9 mouse cellular contexts compared by ENCODE assay signal in the genomic region with DNA sequence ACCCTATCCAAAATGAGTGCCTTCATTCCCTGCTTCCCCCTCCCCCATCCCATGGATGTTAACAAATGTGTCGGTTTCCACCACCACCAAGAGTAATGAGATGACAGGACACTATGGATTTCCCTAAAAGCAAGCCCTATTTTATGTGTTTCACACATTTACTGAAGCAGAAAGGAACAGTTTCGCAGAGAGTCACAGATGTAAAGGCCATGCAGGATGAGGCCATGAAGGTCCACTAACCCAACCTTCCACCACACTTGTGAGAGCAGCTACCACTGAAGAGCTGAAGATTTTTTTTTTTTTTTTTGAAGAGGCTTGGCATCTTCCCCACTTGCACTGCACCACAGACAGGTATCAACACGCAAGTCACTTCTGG. TPM values are rescaled to one million over a fixed set of nuclear protein-coding genes. Genes with fewer than 3 reads are reported as not detected.
DNase-seq lines count a peak whose midpoint lies in the region; ATAC-seq and TF ChIP-seq lines count a peak whose summit lies in the region.
"Had no signal": no experiment of that assay in that cellular context is flagged by ENCODE, and none has a peak within 500 bp of the region (broad histone marks: within the 10 kb centered on the region; RNA-seq: fewer than 3 reads in every experiment).

No protein-coding gene starts in this region.

- H3K9ac ChIP-seq in liver, adult 2 months (ENCODE audit: low read depth, low read length), result peak overlapping the region; percentile 94
- peak overlapping the region; percentile 88 for H3K9ac ChIP-seq in midbrain, embryonic 16.5 days (ENCODE audit: low read depth, low read length)

- peak; percentile 22; the same call in 1 of the 2 replicates for ATAC-seq in cerebellum, adult (ENCODE audit: insufficient number of reproducible peaks, low FRiP score, low TSS enrichment)
- ATAC-seq in midbrain, embryonic 16.5 days, result peak; percentile 5; the same call in 1 of the 2 replicates
- ATAC-seq in megakaryocyte progenitor cell, adult 5-6 weeks (replicated peaks; ENCODE audit: poor library complexity), result no peak

- no peaks in the 10 kb centered on the region for H3K79me2 ChIP-seq in liver, adult 2 months (ENCODE audit: control insufficient read depth, insufficient read depth, low read length)

- no peak for DNase-seq in cerebellum, adult 8-10 months
- peak; percentile 37 for DNase-seq in liver, adult 2 months (ENCODE audit: extremely low read depth, low read depth, low spot score)
- DNase-seq in liver, result no peak
- peak; percentile 11 for DNase-seq in c-Kit-positive CD71-positive TER-119-negative erythroid progenitor cells, embryonic 14.5 days (ENCODE audit: low read depth)
- peak; percentile 6 for DNase-seq in hindlimb bud, embryonic 11.5 days (ENCODE audit: extremely low spot score, low read depth, low spot score)

- TF ChIP-seq POLR2A in liver, adult 2 months (IDR thresholded peaks at IDR 0.05; ENCODE audit: extremely low read depth, insufficient read depth, low read length), result no peak

- H3K36me3 ChIP-seq in liver, adult 2 months (ENCODE audit: control insufficient read depth, insufficient read depth, low read length), result no peaks in the 10 kb centered on the region
- no peaks in the 10 kb centered on the region for H3K36me3 ChIP-seq in midbrain, embryonic 16.5 days (ENCODE audit: control insufficient read depth, insufficient read depth, low read length)

- peaks cover 5% of the 10 kb centered on the region; the same call in 1 of the 2 replicates for H3K4me1 ChIP-seq in liver, adult 2 months (ENCODE audit: control insufficient read depth, insufficient read depth, low read length)
- H3K4me1 ChIP-seq in midbrain, embryonic 16.5 days (ENCODE audit: control insufficient read depth, insufficient read depth, low read length), result peaks cover 9% of the 10 kb centered on the region; the same call in 1 of the 2 replicates

- 27% methylated on average over 3 of the region's 3 CpGs for WGBS in liver, adult 2 months
- 13% methylated on average over 3 of the region's 3 CpGs for WGBS in midbrain, embryonic 16.5 days

- TF ChIP-seq CTCF in liver, adult 2 months (IDR thresholded peaks at IDR 0.05; ENCODE audit: low read depth, low read length), result no peak

- H3K27ac ChIP-seq in liver, adult 2 months (replicated peaks; ENCODE audit: insufficient read depth, low read depth, low read length), result peak overlapping the region; percentile 33; the same call in 1 of the 2 replicates
- H3K27ac ChIP-seq in midbrain, embryonic 16.5 days (ENCODE audit: low read length), result peak overlapping the region; percentile 92

- H3K4me3 ChIP-seq in liver, adult 2 months (ENCODE audit: insufficient read depth, low read depth, low read length), result peak overlapping the region; percentile 98
- peak overlapping the region; percentile 79 for H3K4me3 ChIP-seq in midbrain, embryonic 16.5 days (ENCODE audit: low read depth, low read length)

- H3K27me3 ChIP-seq in liver, adult 2 months (ENCODE audit: control insufficient read depth, insufficient read depth, low read length), result no peaks in the 10 kb centered on the region
- H3K27me3 ChIP-seq in midbrain, embryonic 16.5 days (ENCODE audit: control insufficient read depth, insufficient read depth, low read depth, low read length), result no peaks in the 10 kb centered on the region

- peak overlapping the region; percentile 67 for H3K4me2 ChIP-seq in midbrain, embryonic 16.5 days (ENCODE audit: low read length)

- no peaks in the 10 kb centered on the region for H3K9me3 ChIP-seq in midbrain, embryonic 16.5 days (replicated peaks; ENCODE audit: control insufficient read depth, low read length, poor library complexity, severe bottlenecking)

RNA-seq across cellular contexts. Expression of a gene that starts 0.8 kb away (rescaled TPM):
- 26.9 and 27.6 TPM in 2 replicates for total RNA-seq in liver, adult 2 months (2014; rRNA removed)
- 7.0 and 7.5 TPM in 2 replicates for polyA plus RNA-seq in liver, adult 2 months (2012; rRNA removed)
- polyA plus RNA-seq in midbrain, embryonic 16.5 days (2015; fragmentation: Nextera tagmentation; extraction: Ambion mirVana), result 26.8 and 31.8 TPM in 2 replicates
- 20.3 and 30.3 TPM in 2 replicates for total RNA-seq in megakaryocyte progenitor cell, adult 5-6 weeks (2015)
- total RNA-seq in megakaryocyte progenitor cell, adult 5-6 weeks (2017), result 43.0 and 43.3 TPM in 2 replicates

RNA-seq across cellular contexts. Expression of a gene that starts 19.6 kb away (rescaled TPM):
- not detected in 2 replicates for total RNA-seq in liver, adult 2 months (2014; rRNA removed)
- not detected in 2 replicates for polyA plus RNA-seq in liver, adult 2 months (2012; rRNA removed)
- polyA plus RNA-seq in midbrain, embryonic 16.5 days (2015; fragmentation: Nextera tagmentation; extraction: Ambion mirVana), result 0.16 and 0.39 TPM in 2 replicates
- total RNA-seq in megakaryocyte progenitor cell, adult 5-6 weeks (2015), result 0.42 TPM in 1 of 2 replicates, not detected in the other
- total RNA-seq in megakaryocyte progenitor cell, adult 5-6 weeks (2017), result not detected in 2 replicates
- total RNA-seq: heart, postnatal 14 days had no signal

Comparison
In these comparisons a context has a peak if more than half of its experiments do, and no peak if none do; other contexts are left out.
1. DNase-seq: peak in liver, adult 2 months (single experiment), c-Kit-positive CD71-positive TER-119-negative erythroid progenitor cells, embryonic 14.5 days (single experiment) and hindlimb bud, embryonic 11.5 days (single experiment); none in cerebellum, adult 8-10 months (single experiment) and liver (single experiment).